Mouse (Mus musculus): ENCODE data around the gene Hoxb1.

Gene Hoxb1

GRCm38 (mm10) chr11:96349491-96350340 lies 15.8 kb upstream of the Hoxb1 start:
- no peak for DNase-seq (ENCODE audit: low read depth, low spot score)

GRCm38 (mm10) chr11:96350341-96350624 lies 15.3 kb upstream of the Hoxb1 start, which contains the start of gene Hoxb2:
Gene Hoxb2 (plus strand): TSS chr11:96350525.
- no peak for DNase-seq (ENCODE audit: low read depth, low spot score)

GRCm38 (mm10) chr11:96350791-96351190 lies 14.8 kb upstream of the Hoxb1 start:
- DNase-seq (ENCODE audit: low read depth, low spot score) = no peak

DNA sequence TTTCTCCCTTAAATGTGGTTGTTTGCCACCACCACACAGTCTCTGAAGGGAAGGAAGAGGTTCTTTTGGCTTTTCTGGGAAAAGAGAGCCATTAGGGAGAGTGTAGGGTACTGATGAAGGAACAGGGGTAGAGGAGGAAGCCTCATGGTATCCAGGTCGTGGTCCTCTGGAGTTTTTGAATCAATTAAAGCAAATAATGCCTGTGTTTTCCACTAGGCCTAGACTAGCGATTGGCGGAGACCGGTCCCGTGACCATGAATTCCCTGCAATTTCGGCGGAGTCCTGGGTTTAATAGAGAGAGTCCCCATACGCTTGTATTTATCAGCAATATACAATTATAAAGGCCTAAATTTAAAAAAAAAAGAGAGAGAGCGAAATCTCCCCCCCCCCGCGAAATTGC lies 14.2 kb upstream of the Hoxb1 start:
- DNase-seq (ENCODE audit: low read depth, low spot score) = no peak

DNA sequence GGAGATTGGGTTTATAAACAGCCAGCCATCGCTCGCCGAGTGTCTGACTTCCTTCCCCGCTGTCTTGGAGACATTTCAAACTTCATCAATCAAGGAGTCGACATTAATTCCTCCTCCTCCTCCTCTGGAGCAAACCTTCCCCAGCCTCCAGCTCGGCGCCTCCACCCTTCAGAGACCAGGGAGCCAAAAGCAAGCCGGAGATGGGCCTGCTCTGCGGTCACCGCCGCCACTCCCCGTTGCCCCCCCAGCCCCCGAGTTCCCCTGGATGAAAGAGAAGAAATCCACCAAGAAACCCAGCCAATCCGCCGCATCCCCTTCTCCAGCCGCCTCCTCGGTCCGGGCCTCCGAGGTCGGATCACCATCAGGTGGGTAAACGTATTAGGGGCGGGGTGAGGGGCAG lies 13.7 kb upstream of the Hoxb1 start:
- DNase-seq (ENCODE audit: low read depth, low spot score) = peak; percentile 41

DNA sequence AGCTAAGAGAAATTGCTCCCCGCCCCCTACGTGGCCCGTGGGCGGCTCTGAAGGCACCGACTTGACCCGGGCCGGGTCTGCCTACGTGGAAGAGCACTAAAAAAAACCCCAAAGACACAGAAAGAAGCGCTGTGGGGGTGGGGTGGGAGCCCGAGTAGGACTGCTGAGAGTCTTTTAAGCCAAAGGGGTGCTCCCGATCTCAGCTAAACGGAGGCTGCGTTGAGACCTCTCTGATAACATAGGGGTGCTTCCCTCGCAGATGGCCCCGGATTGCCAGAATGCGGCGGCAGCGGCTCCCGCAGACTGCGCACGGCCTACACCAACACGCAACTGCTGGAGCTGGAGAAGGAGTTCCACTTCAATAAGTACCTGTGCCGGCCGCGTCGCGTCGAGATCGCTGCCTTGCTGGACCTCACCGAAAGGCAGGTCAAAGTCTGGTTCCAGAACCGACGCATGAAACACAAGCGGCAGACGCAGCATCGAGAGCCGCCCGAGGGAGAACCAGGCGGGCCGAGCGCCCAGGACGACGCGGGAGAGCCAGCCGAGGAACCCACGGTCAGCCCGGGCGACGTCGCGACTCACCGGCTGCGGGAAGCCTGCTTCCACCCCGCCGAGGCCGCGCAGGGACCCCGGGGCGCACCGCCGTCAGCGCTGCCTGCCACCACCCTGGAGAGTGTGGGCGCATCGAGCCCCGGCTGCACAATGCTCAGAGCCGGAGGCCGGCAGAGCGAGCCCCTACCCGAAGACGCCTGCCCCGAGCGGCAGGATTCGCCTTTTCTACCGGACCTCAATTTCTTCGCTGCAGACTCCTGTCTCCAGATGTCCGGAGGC lies 12.6 kb upstream of the Hoxb1 start:
- DNase-seq (ENCODE audit: low read depth, low spot score) = peak; percentile 70

GRCm38 (mm10) chr11:96353522-96353841 lies 12.1 kb upstream of the Hoxb1 start:
- no peak for DNase-seq (ENCODE audit: low read depth, low spot score)

DNA sequence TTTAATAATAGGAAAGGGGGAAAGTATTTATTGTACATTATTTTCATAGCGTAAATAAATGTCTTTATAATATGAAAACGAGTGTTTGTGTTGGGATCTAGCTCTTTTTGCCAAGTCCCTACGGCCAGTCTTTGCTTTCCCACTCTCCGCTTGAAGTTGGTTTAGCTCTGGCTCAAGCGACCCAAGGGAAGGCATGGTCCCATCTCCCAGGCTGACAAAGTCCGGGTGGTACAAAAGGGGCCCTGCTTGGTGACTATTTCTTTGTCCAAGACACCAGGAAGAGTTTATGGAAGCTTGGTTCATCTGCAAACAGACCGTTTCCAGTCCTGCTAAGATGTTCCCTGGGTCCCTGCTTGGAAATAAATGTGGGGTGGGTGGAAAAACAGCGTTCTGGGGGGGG lies 11.6 kb upstream of the Hoxb1 start:
- DNase-seq (ENCODE audit: low read depth, low spot score) = no peak

GRCm38 (mm10) chr11:96354376-96354775 lies 11.2 kb upstream of the Hoxb1 start:
- peak; percentile 87 for DNase-seq (ENCODE audit: low read depth, low spot score)

GRCm38 (mm10) chr11:96354801-96355311 lies 10.7 kb upstream of the Hoxb1 start:
- DNase-seq (ENCODE audit: low read depth, low spot score) = no peak

DNA sequence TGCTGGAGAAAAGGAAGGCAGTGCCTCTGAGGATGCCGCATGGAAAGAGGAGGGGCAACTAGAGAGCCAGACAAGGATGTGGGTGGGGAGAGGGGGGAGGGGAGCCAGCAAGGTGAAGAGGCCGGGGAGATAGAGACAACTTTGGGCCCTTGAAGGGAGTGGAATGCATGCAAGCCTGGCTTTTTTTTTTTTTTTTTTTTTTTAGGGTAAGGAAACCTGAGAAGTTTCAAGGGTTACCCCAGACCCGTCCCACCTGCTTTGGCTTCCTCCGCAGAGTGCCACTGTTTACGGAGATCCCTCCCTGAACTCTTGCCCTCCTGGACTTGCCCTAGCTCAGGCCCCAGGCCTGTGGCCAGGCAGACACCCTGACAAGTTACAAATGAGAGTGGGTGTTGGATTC lies 1.7 kb upstream of the Hoxb1 start:
- DNase-seq (ENCODE audit: low read depth, low spot score) = peak; percentile 76

DNA sequence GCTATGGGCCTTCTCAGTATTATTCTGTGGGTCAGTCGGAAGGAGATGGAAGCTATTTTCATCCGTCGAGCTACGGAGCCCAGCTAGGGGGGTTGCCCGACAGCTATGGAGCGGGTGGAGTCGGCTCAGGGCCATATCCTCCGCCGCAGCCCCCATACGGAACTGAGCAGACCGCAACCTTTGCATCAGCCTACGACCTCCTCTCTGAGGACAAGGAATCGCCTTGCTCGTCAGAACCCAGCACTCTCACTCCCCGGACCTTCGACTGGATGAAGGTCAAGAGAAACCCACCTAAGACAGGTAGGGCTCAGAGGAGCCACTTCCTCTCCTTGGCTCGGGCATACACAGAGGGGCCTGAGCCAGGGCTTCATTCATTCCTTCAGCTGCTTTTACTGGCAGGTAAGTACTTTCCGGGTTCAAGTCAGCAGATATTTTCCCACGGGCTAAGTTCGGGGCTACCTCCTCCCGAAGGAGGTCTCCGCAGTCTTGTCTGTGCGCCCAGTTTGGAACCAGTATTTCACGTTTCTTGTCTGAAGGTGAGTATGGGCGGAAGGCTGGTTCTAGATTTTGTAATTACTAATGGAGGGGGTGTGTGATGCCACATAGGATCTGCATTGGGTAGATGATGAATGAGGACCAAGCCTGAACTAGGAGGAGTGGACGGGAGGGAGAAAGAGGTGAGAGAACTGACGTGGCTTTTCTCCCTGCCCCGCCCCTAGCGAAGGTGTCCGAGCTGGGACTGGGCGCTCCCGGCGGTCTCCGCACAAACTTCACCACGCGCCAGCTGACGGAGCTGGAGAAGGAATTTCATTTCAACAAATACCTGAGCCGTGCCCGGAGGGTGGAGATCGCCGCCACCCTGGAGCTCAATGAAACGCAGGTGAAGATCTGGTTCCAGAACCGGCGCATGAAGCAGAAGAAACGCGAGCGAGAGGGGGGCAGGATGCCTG lies 815 bp downstream of the Hoxb1 start:
- DNase-seq (ENCODE audit: low read depth, low spot score) = peak; percentile 68

GRCm38 (mm10) chr11:96367141-96367540 lies 1.6 kb downstream of the Hoxb1 start:
- no peak for DNase-seq (ENCODE audit: low read depth, low spot score)

DNA sequence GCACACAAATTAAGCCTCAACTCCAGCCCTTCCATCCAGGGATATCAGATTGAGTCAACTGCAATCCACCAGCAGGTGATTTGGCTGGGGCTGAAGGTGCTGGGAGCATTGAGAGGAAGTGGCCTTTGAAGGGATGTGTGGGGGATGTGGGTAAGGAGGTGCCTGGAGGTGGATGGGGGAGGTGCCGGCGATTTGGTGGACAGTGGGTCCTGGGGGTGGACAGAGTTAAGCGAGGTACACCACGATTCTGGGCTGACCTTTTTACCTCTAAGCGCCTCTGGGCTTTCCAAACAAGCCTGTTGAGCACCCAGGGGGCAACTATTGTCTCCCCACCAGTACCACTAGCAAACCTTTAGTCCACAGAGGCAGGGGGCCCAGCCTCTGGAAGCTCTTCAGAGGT lies 3.1 kb downstream of the Hoxb1 start:
- DNase-seq (ENCODE audit: low read depth, low spot score) = no peak

DNA sequence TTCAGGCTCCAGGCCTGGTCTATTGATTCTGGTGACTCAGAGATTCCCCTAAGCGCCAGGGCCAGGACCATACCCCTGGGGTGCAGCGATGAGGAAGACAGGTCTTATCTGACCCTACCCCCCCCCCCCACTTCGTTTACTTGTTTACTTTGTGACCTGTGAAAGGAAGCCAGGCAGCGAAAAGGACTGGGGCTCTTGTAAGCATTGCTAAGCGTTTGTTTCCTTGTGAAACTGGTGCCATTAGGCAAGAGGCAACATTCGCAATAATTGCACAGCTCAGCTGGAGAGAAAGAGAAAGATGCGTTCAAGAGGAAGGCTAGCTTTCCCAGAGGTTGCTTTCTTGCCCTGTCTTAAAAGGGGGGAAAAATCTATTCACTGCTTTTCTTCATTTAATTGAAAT lies 3.6 kb downstream of the Hoxb1 start:
- DNase-seq (ENCODE audit: low read depth, low spot score) = no peak

- no peak for DNase-seq (ENCODE audit: low read depth, low spot score)
Measured at GRCm38 (mm10) chr11:96371726-96372125, 6.2 kb downstream of the Hoxb1 start.

DNA sequence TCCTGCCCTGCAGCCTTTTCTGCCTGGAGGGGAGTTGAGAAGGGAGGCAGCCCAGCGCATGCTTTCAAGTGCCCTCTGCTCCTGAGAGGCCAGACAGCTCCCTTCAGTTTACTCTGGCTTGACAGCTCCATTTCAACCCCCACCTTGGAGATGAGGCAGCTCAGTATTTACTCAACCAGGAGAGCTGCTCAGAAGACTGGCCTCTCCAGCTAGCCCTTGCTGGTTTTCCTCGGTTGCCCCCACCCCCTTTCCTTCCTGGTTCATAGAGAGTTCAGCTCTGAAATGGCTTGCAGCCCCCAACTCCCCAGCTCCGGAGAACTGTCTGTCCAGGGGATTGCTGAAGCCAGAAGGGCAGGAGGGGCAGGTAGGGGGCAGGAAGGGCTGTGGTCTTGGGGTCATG lies 7.0 kb downstream of the Hoxb1 start:
- DNase-seq (ENCODE audit: low read depth, low spot score) = no peak

DNA sequence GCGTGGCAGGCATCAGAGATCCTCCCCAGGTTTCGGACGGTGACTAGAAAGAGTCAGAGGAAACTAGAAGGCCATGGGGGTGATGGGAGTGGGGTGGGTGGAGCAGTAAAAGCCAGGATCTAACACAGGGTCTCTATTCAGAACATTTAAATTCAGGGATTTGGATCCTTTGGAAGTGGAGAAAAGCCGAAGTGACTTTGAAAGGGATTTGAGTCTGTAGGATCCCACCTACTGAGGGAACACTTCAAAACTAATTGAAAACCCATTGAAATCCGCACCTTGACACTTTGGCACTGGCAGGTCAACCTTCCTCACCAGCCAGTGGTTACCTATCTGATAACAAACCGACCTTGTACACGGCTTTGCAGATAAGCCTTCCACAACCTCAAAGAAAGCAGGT lies 9.3 kb downstream of the Hoxb1 start:
- peak; percentile 79 for DNase-seq (ENCODE audit: low read depth, low spot score)

- DNase-seq (ENCODE audit: low read depth, low spot score) = no peak
Measured at GRCm38 (mm10) chr11:96383381-96383780, 17.8 kb downstream of the Hoxb1 start.

GRCm38 (mm10) chr11:96387635-96388034 lies 22.1 kb downstream of the Hoxb1 start:
- DNase-seq (ENCODE audit: low read depth, low spot score) = no peak

DNA sequence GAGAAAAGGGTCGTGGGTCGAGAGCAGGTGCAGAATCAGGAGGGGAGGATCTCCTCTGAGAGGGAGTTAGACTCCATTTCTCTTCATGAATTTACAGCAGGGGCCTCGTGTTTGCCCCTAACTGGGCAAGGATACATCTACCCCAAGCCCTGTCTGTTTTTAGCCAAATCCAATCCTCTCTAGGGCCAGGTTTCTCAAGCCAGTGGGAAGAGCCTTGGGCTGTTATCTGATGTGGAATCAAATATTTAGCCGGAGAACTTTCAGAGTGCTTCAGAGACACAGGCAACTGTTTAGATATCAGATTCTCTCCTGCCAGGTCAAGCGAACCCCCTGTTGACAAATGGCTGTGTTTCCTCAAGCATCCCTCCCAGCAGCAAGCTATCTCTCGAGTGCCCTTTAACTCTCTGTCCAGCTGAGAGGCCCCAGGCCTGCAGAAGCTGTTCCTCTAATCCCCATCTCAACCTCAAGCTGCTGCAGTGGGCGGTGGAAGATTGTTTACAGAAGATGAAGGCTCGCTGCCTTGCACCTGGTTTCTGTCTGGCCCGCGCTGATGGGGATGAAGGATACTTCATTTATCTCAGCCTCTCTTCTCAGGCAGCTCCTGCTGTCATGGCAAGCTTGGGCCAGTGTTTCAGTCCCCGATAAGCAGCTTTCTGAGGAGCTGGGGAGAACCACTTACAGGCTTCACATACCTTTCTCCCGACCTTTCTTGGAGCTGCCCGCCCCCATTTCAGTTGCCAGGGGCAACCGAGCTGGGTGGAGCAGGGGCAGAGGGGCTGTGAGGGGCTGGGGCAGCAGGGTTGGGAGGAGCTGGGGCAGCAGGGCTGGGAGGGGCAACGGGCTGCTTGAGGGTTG lies 31.4 kb downstream of the Hoxb1 start:
- peak; percentile 35 for DNase-seq (ENCODE audit: low read depth, low spot score)

Measured in ZHBTc4 (cell line).